Mouse (Mus musculus): ENCODE measurements around the gene Hspb11. TPM values are rescaled to one million over a fixed set of nuclear protein-coding genes. Genes with fewer than 3 reads are reported as not detected.

Gene Hspb11
- 24.7 TPM for polyA plus RNA-seq (2017; shearing (Covaris generic))

GRCm38 (mm10) chr4:107253125-107254091 lies at the start of gene Hspb11, which contains the start of gene Lrrc42:
Gene Hspb11, plus strand, starts transcription at chr4:107253593.
Gene Lrrc42, minus strand, starts transcription at chr4:107253532.

GRCm38 (mm10) chr4:107208880-107209279 lies 44.5 kb upstream of the Hspb11 start, which contains the start of gene Ldlrad1:
Gene Ldlrad1, plus strand, starts transcription at chr4:107209180.

GRCm38 (mm10) chr4:107306966-107307365 lies 53.6 kb downstream of the Hspb11 start, which contains the start of gene Dio1:
Gene Dio1, minus strand, starts transcription at chr4:107307169.

GRCm38 (mm10) chr4:107313690-107314478 lies 60.5 kb downstream of the Hspb11 start, which contains the start of gene Yipf1:
Gene Yipf1, plus strand, starts transcription at chr4:107314363.

Other genes with a start within 250 kb of the Hspb11 start
- gene Mrpl37, start 186.7 kb upstream of the Hspb11 start, polyA plus RNA-seq (2017; shearing (Covaris generic)), result 54.3 TPM
- 11.6 TPM for gene Cyb5rl, start 186.6 kb upstream of the Hspb11 start, polyA plus RNA-seq (2017; shearing (Covaris generic))
- gene Cdcp2, start 156.7 kb upstream of the Hspb11 start, polyA plus RNA-seq (2017; shearing (Covaris generic)), result not detected
- 349 TPM for gene Tmem59, start 75.2 kb upstream of the Hspb11 start, polyA plus RNA-seq (2017; shearing (Covaris generic))
- 26.6 TPM for gene Tceanc2, start 74.5 kb upstream of the Hspb11 start, polyA plus RNA-seq (2017; shearing (Covaris generic))
- gene Ldlrad1, start 44.4 kb upstream of the Hspb11 start, polyA plus RNA-seq (2017; shearing (Covaris generic)), result not detected
- 37.1 TPM for gene Lrrc42, start 61 bp upstream of the Hspb11 start, polyA plus RNA-seq (2017; shearing (Covaris generic))
- gene Dio1, start 53.6 kb downstream of the Hspb11 start, polyA plus RNA-seq (2017; shearing (Covaris generic)), result not detected
- gene Yipf1, start 60.8 kb downstream of the Hspb11 start, polyA plus RNA-seq (2017; shearing (Covaris generic)), result 50.9 TPM
- 11.8 TPM for gene Ndc1, start 114.2 kb downstream of the Hspb11 start, polyA plus RNA-seq (2017; shearing (Covaris generic))
- 0.29 TPM for gene Glis1, start 181.0 kb downstream of the Hspb11 start, polyA plus RNA-seq (2017; shearing (Covaris generic))

All from naive thymus-derived CD4-positive, alpha-beta T cell, adult 5 months (primary cell).